Mouse (Mus musculus) gastrocnemius, postnatal 36 days (tissue): Measurements from ENCODE around the gene Hopx. TPM values are rescaled to one million over a fixed set of nuclear protein-coding genes. Genes with fewer than 3 reads are reported as not detected.

Experiments
- DNase-seq, 2 experiments: peaks; one replicate each; pipeline ENCODE4 v3.0.0; 2022
- intact Hi-C: fragments of 180-260 bp; cut with DNase I; formaldehyde crosslinking; loops from one replicate; pipeline ENCODE4 v1.15.1; 2025
- total RNA-seq, 2 experiments: library from RNA; stranded (reverse); gene quantifications; 2 replicates each; pipeline ENCODE4 v1.2.3; 2021

Hopx gene
- total RNA-seq, 2 experiments from 2014 or later: 3.1 to 3.6 TPM

DNA sequence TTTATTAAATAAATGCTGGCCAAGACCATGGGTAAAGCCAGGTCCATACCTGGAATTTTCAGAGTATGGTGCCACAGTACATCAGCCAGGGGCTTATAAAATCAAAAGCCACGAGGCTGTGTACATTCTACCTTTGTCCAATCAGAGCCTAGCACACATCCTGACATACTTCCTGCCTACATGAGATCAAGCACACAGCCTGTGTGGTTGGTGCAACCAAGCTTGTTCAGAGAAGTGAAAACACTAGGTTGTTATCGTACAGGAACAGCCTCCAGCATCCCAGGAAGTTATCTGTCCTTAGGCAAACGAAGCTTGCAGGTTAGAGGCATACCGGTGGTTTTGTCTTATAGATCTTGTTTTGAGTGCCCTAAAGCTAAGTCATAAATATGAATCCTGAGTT is 19.5 kb upstream of the Hopx start:
- intact Hi-C loops: no loop called here
- no peak for DNase-seq

DNA sequence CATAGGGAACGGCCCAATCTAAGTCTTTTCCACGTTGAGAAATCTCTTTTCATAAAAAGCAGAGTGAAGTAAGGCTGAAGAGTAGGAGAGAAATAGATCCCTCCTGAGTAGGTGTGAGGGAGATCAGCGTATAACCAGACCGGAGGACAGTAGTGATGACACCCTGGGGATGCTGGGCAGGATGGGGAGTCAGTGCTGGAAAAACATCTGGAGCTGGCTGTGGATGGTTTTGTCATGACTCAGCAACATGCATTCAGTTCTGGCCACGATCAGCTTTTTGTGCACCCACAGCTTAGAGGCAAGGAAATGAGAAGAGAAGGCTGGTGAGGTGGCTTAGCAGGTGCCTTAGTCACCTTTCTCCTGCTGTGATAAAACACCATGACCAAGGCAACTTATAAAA is 19.0 kb upstream of the Hopx start:
- intact Hi-C loops: no loop called here
- peak in 1 of 2 experiments; percentile 35 for DNase-seq

DNA sequence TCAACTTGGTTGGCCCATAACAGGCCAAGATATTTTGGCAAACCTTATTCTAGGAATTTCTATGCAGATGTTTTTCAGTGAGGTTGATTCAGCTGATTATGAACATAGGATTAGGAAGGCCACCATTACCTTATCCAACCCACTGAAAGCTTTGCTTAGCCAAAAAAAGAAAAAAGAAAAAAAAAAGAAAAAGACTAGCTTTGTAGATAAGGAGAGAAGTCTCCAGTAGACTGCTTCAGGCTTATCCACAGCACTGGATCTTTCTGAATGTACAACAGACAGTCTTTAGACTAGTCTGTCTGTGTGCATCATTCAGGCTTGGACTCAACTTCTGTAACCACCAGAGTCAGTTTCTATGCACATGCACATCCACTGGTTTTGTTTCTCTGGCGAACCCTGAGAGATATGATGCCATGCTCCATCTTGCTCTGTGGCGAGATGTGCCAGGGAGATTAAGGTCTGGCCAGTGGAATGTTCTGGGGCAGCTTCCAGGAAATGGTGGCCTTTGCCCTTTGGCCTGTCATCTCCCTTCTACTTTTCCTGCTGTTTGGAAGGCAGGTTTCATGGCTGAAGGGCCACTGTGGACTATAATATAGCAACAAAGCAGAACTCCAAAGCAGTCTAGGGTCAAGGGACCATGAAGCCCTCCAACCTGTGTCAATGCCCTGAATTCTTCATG is 17.7 kb upstream of the Hopx start:
- peak in 1 of 2 experiments; percentile 51 for DNase-seq
- intact Hi-C loops: no loop called here

DNA sequence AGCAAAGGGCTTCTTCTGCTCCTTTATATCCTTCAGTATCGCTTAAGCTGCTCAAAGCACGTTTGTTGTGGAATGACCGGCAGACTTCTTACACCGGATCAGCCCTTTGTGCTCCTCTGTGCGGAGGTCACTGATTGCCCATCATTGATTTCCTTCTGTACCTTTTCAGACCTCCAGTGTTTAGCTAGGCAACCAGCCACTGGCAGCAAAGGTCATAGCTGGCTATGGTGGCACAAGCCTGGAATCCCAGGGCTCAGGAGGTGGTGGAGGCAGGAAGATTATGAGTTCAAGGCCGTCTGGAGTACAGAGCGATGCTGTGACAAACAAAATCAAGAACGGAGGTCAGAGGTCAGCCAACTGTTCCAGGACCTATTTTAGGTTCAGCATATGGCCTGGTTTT is 17.0 kb upstream of the Hopx start:
- no peak for DNase-seq
- intact Hi-C loops: no loop called here

DNA sequence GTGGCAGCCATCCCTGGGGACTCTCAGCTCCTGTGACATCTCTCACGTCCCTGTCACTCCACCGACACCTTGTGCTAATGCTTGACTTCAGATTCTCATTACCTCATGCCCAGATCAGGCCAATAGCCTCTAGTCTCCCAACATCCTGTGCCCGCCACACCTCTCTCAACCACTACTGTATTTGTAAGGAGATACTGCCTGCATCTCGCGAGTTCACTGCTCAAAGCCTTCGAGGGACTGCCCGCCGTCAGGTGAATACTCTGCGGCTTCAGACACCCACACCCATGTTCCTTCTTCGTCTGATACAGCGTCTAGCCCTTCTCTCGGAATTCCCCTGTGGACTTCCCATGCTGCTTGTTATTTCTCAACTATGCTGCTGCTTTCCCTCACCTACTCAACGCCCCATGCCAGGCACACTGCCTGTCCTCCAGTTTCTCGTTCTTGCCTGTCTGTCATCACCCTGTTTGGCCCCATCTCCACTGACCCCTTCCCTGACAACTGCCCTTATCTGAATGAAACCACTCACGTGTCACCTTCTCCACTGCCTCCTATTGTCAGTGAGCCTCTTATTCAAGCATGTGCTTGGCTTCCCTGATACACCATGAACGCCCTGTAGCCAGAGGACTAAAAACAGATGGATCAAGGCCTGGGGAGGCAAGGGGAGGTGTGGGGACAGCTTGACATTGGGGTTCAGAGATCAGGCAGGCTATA is 15.5 kb upstream of the Hopx start:
- no peak for DNase-seq
- intact Hi-C loops: no loop called here

DNA sequence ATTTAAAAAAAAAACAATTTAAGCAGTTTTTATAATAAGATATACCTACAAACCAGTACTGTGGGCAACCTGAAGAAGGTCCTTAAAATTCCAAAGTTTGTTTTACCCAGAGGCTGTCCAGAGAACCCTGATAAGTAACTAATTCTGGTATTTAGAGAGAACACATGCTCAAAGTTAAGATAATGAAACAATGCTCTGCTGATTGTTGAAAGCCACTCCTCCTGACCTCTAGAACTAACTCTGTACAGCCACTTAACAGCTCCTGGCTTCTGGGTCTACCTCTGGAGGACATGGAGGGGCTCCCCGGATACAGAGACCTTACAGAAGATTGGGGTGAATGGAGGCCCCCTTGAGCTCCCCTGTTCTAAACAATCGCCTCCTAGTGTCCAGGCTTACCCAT is 15.0 kb upstream of the Hopx start:
- intact Hi-C loops: no loop called here
- DNase-seq: no peak

DNA sequence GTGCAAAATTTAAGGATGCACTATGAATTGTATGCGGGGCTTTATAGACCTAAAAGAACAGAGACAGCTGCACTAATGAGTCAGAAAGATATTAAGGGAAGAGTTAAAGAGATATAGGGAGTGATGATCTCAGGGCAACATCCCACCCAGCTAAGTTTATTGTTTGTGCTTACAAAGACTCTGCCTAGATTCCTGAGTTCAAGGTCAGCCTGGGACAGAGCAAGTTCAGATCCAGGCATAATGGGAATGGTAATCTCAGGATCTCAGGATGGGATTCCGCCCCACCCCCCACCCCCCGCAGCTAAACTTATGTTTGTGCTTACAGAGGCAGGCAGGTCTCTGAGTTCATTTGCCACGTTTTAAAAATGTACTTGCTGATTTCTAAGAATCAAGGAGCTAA is 13.9 kb upstream of the Hopx start:
- intact Hi-C loops: no loop called here
- no peak for DNase-seq

DNA sequence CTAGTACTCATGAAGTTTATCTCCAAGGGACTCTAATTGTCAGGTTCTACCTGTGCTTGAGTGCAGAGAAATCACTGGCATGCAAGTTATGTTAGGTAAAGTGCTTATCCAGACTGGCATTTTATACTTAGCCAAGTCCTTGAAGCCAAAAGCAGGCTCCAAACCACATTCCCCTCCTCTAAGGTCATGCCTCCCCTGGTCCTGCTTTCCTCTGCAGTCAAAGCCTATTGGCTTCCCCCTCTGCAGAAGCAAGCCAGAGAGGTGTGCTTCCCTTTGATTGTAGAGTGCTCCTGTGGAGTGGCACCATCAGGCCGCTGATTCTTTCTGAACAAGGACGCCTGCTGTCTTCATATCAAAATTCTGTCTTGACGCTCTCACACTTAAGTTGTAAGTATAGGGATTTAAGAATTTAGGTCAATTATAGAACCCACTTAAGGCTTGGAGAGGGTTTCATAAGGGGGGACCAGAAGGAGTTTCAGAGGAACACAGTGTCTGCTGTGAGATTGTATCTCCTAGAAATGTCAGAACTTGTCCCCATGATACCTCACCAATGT is 11.6 kb upstream of the Hopx start:
- no peak for DNase-seq
- intact Hi-C loops: no loop called here

DNA sequence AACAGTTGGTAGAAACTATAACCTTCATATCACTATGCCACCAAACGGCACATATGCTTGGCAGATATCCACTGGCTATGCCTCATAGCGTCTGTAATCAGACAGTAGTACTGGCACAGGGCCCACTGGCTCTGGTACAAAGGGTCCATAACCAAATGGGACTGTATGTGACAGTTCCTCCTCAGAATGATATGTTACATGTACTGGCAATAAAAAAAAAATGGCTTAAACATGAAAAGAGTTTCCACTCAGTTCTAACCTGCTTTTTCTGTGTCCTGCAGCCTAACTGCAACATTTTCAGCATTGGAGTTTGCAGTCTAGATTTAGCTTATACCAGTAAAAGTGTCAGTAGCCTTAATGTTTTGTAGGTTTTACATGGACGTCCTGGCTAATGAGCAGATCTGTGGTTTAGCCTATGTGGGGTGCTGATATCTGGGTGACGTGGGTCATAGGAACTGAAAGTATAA is 9.9 kb upstream of the Hopx start:
- DNase-seq: no peak
- intact Hi-C loops: loop anchor here (5.0 kb wide), 1 partner anchor 32 kb away; no protein-coding TSS in a partner anchor

DNA sequence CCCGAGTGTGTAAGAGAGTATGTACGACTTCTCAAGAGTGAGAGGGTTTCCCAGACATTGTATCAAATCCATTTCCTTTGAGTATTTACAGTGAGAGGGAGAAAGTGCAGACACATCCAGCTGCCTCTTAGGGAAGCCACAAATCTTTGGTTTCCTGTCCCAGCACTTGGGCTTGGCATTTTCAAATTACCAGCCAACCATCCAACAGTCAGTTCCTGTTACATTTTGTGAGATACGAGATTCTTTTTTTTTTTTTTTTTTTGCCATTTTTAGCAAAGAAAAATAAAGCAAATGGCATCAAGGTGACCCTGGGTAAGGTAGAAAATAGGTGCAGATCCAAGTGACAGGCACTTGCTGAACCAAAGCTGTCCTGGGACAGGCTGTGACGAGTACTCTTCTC is 9.2 kb upstream of the Hopx start:
- intact Hi-C loops: loop anchor here (5.0 kb wide), 1 partner anchor 33 kb away; no protein-coding TSS in a partner anchor
- DNase-seq: no peak

DNA sequence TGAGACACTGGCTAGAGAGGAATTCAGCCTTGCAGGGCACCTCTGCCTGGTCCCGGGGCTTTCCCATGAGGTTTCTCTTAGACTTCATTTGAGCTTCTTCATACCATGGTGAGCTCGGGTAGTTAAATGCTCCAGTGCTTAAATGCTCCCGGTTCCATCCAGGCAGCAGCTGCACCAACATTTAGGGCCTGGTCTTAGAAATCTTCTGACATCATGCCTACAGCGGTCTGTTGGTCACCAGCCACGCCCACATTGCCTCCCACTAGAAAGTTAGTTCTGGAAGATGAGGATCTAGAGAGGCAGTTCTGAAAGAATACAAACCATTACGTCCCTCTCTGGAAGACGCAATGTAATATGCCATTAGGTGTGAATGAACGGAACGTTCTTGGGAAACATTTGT is 8.7 kb upstream of the Hopx start:
- no peak for DNase-seq
- intact Hi-C loops: loop anchor here (5.0 kb wide), 1 partner anchor 34 kb away; no protein-coding TSS in a partner anchor

DNA sequence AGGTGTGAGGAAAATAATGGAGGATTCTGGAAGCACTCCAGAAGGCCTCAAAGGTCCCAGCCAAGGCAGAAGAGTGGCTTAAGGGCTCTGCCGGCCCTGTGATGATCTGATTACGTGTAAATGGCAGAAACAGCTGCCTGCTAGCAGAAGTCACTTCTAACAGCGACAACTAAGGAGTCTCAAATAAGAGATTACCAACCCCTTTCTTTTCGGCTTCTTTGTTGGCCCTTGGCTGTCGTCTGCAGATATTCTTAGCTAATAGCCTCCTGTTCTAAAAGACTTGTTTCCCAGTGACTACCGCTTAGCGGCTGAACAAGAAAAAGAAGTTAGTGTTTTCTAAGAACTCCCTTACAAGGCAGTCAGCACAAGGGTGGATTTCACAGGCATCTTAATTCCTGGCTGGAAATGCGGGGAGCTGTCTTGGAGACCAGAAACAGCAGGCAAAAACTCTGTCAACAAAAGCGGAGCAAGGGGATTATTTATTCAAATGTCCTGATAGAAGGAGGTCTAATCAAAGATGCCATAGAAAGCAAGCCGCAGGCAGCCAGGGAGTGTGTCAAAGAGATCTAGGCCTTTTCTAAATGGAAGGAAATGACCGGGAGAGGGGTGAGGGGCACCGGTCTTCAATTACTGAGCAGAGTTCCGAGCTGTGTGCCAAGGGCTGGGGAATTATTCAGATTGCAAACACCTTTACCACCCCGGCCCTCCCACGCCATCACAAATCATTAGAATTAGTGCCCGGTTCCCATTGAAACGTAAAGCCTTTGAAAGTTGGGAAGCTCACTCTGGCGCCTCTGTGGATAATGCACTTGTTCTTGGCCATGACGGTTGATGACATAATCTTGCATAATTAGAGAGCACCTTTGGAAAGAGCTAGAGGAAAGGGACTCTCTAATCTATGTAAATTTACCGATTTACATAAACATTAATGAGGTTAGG is 7.6 kb upstream of the Hopx start:
- no peak for DNase-seq
- intact Hi-C loops: loop anchor here (5.0 kb wide), 1 partner anchor 35 kb away; no protein-coding TSS in a partner anchor

DNA sequence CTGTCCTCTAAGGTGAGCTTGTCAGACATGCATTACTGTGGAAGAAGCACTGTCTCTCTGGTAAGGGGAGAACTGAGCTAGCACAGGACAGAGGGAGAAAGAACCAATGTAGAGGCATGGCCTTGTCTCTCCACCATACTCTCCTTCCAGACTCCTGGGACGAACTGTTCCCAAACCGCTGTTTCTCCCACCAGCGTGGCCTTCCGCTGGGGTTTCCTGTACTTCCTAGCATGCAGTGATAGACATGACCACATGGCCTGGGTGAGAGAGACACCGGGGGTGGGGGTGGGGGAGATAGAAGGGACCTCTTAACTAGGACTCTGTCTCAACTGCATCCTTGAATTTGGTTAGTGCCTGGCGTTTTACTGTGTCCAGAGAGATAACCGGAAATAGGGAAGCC is 5.8 kb upstream of the Hopx start:
- intact Hi-C loops: loop anchor here (5.0 kb wide), 1 partner anchor 37 kb away; no protein-coding TSS in a partner anchor
- DNase-seq: no peak

DNA sequence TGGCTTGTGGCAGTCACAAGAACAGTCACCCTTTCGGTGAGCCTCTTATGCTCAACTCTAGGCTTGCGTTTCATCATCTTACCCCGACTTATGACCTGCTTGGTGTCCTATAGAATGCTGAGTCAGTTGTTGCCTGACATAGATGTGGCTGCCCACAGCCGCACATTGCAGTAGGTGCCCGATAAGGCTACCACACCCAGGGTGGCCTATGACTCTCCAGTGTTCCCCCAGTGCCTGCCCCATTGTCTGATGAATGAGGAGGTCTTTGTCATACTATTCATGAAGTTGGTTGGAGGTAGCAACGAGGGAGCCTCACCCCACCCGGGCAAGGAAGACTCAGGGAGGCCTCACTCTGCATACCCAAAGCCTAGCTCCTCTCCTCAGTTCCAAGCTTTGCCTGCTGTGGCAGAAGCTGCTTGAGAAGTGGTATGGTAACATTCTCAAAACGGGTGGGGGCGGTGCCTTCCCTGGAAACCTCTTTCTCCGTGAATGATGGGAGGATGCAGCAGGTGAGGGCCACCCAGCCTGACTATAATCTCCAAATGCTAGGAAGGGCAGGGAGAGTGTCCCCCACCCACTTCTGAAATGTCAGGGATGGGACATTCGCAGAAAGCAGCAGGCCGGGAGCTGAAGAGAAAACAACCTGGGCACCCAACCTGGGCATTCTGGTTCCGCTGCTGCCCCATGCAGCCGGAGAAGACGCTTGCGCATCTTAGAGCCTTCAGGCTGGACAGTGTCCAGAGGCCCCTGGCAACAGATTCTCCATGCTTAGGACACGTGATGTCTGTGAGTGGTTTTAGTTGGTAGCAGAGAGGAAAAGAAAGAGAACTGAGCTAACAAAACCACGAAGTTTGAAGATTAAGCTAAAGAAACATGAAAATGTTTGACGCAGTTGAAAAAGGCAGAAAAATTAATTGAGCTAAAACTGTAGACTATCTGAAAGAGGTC is 4.8 kb upstream of the Hopx start:
- intact Hi-C loops: loop anchor here (5.0 kb wide), 1 partner anchor 38 kb away; no protein-coding TSS in a partner anchor
- no peak for DNase-seq

DNA sequence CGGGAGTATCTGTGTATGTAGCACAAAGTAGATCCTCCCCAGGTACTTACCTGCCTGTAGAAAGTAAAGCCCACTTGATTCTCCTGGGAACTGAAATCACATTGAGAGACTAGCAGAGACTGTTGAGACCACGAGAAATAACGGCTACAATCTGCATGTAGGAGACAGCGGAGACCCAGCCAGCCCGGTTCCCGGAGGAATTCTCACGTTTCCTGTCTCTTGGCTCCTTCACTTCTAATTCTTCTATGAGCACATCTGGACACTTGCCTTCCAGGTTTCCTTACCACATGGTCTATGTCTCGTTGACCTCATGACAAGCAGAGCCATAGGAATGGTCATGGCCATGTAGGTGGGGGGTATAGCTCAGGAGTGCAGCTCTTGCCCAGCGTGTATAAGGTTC is 811 bp upstream of the Hopx start:
- DNase-seq: no peak
- intact Hi-C loops: no loop called here

DNA sequence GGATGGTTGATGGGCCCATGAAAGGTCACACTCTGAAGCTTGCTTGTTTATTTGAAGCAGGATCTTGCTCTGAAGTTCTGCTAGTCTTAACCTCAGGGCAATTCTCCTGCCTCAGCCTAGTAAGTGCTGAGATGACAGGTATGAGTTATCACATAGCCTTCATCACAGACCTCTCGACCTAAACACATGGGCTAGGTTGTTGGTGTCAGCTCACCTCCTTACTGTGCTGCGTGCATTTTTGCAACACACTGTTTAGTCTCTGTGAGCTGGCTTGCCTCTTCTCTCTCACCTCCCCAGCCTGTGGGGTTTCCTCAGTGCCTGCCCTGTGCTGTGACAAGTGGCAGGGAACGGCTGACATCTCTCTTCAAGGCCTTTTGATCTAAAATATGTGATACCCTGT is 1.1 kb downstream of the Hopx start:
- intact Hi-C loops: no loop called here
- DNase-seq: no peak

DNA sequence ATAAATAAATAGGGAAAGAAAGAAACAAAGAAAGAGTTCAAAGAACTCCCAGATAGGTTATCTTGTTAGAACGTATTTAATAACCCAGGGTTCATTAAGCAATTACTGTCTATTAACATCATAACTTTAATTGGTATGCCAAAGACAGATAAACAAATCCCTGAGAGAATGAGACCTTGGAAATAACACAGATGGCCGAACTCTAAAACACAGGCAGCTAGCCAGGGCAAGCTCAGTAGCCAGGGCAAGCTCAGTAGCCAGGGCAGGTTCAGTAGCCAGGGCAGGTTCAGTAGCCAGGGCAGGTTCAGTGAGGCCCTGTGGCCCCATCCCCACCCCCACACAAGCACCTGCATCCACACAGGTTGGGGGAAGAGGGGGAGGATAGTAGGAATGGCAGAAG is 2.9 kb downstream of the Hopx start:
- no peak for DNase-seq
- intact Hi-C loops: no loop called here

DNA sequence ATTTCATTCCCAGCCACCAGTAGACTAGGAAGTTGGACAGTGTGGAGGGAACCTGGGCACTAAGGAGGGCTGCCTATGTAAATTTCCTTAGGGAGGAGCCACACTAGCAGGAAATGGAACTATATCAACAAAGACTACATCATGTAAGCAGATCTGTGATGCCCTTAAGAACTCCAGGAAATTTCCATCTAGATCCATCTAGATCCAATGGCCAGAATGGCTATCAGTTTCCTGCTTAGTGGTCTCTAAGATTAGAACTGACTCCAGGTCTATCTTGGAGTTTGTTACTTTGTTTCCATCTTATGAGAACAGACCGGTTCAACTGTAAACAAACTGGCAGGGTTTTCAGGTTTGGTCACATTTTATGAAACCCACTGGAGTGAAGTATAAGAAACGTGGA is 5.1 kb downstream of the Hopx start:
- DNase-seq: no peak
- intact Hi-C loops: no loop called here

DNA sequence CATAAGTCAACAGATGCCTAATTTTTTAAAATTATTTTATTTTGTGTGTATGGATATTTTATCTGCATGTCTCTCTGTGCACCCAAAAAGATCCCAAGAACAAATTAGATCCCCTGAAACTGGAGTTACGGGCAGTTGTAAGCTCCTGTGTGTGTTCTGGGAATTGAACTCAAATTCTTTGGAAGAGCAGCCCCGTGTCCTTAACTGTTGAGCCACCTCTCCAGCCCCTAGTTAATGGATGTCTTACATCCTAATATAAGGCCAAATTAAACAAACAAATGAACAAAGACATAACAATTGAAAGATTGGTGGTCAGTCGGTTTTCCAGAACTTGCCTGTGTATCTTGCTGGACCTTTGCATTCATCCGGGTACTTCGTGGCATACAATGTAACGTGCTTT is 6.1 kb downstream of the Hopx start:
- intact Hi-C loops: no loop called here
- no peak for DNase-seq
